Mouse (Mus musculus): Measurements from ENCODE around the gene Sesn3.
"Not testable (repeated sequence)": the region's sequence is repeated elsewhere in the genome, so short reads cannot be mapped to it uniquely, and the experiment has no call there.

Sesn3 gene

GRCm38 (mm10) chr9:14274986-14275720 lies at the start of gene Sesn3:
TSS of gene Sesn3 (plus strand) at chr9:14275067.
- peak; percentile 82 for DNase-seq (ENCODE audit: low spot score)

GRCm38 (mm10) chr9:14227086-14227485 lies 47.8 kb upstream of the Sesn3 start:
- not testable (repeated sequence) for DNase-seq (ENCODE audit: low spot score)

- DNase-seq (ENCODE audit: low spot score), result peak; percentile 38
Observed at GRCm38 (mm10) chr9:14233702-14234373, 41.0 kb upstream of the Sesn3 start.

GRCm38 (mm10) chr9:14235286-14235685 lies 39.6 kb upstream of the Sesn3 start:
- no peak for DNase-seq (ENCODE audit: low spot score)

GRCm38 (mm10) chr9:14241003-14241402 lies 33.9 kb upstream of the Sesn3 start:
- not testable (repeated sequence) for DNase-seq (ENCODE audit: low spot score)

GRCm38 (mm10) chr9:14242308-14242707 lies 32.6 kb upstream of the Sesn3 start:
- peak; percentile 19 for DNase-seq (ENCODE audit: low spot score)

- no peak for DNase-seq (ENCODE audit: low spot score)
Observed at GRCm38 (mm10) chr9:14244528-14244927, 30.3 kb upstream of the Sesn3 start.

- peak; percentile 24 for DNase-seq (ENCODE audit: low spot score)
Observed at GRCm38 (mm10) chr9:14245013-14245586, 29.8 kb upstream of the Sesn3 start.

- DNase-seq (ENCODE audit: low spot score), result peak; percentile 51
Observed at GRCm38 (mm10) chr9:14246016-14246799, 28.7 kb upstream of the Sesn3 start.

GRCm38 (mm10) chr9:14247480-14248208 lies 27.2 kb upstream of the Sesn3 start:
- DNase-seq (ENCODE audit: low spot score), result no peak

GRCm38 (mm10) chr9:14248209-14248596 lies 26.7 kb upstream of the Sesn3 start:
- no peak for DNase-seq (ENCODE audit: low spot score)

GRCm38 (mm10) chr9:14261150-14261549 lies 13.7 kb upstream of the Sesn3 start:
- no peak for DNase-seq (ENCODE audit: low spot score)

GRCm38 (mm10) chr9:14262568-14262972 lies 12.3 kb upstream of the Sesn3 start:
- no peak for DNase-seq (ENCODE audit: low spot score)

GRCm38 (mm10) chr9:14266470-14266869 lies 8.4 kb upstream of the Sesn3 start:
- no peak for DNase-seq (ENCODE audit: low spot score)

GRCm38 (mm10) chr9:14268578-14268977 lies 6.3 kb upstream of the Sesn3 start:
- DNase-seq (ENCODE audit: low spot score), result no peak

GRCm38 (mm10) chr9:14272921-14273320 lies 1.9 kb upstream of the Sesn3 start:
- DNase-seq (ENCODE audit: low spot score), result no peak

GRCm38 (mm10) chr9:14274586-14274985 lies 281 bp upstream of the Sesn3 start:
- DNase-seq (ENCODE audit: low spot score), result no peak

- DNase-seq (ENCODE audit: low spot score), result peak; percentile 98
Observed at GRCm38 (mm10) chr9:14275792-14276480, 1.1 kb downstream of the Sesn3 start.

GRCm38 (mm10) chr9:14276481-14277287 lies 1.8 kb downstream of the Sesn3 start:
- DNase-seq (ENCODE audit: low spot score), result peak; percentile 59

GRCm38 (mm10) chr9:14277365-14277991 lies 2.6 kb downstream of the Sesn3 start:
- DNase-seq (ENCODE audit: low spot score), result peak; percentile 65
